Mouse (Mus musculus) stomach, embryonic 14.5 days (tissue): ENCODE results near the gene Ccl20. TPM values are rescaled to one million over a fixed set of nuclear protein-coding genes. Genes with fewer than 3 reads are reported as not detected.

ENCODE experiments used
- ATAC-seq: fragments of 200-750 bp; cut with Nextera tagmentation; 2 replicates; pipeline ENCODE4 v1.8.0; 2017; ENCODE audit warnings: low read depth, moderate TSS enrichment; ENCODE audit not compliant: insufficient number of reproducible peaks, insufficient read depth, low FRiP score
- H3K27ac ChIP-seq: fragments of 300-500 bp; sonication (generic); 2 replicates; pipeline ENCODE4 v1.5.1; 2014; ENCODE audit warnings: mild to moderate bottlenecking, low read length, moderate library complexity, mixed read lengths
- H3K27me3 ChIP-seq: fragments of 300-500 bp; sonication (generic); 2 replicates; pipeline ENCODE4 v1.6.1; 2014; ENCODE audit warnings: low read length, control low read depth, mixed read lengths; ENCODE audit not compliant: control insufficient read depth, insufficient read depth
- H3K36me3 ChIP-seq: fragments of 300-500 bp; sonication (generic); 2 replicates; pipeline ENCODE4 v1.6.1; 2014; ENCODE audit warnings: mild to moderate bottlenecking, control low read depth, low read length, moderate library complexity, mixed read lengths; ENCODE audit not compliant: control insufficient read depth, insufficient read depth
- H3K4me1 ChIP-seq: fragments of 300-500 bp; sonication (generic); 2 replicates; pipeline ENCODE4 v1.6.1; 2014; ENCODE audit warnings: low read length, control low read depth, mixed read lengths; ENCODE audit not compliant: control insufficient read depth, insufficient read depth
- H3K4me2 ChIP-seq: fragments of 300-500 bp; sonication (generic); replicated peaks from 2 replicates; pipeline ENCODE4 v1.6.1; 2014; ENCODE audit warnings: low read depth, low read length, control low read depth
- H3K4me3 ChIP-seq: fragments of 300-500 bp; sonication (generic); 2 replicates; pipeline ENCODE4 v1.5.1; 2014; ENCODE audit warnings: low read depth, low read length, control low read depth
- H3K9ac ChIP-seq: fragments of 300-500 bp; sonication (generic); replicated peaks from 2 replicates; pipeline ENCODE4 v1.6.1; 2014; ENCODE audit warnings: low read depth, mild to moderate bottlenecking, control low read depth, low read length, moderate library complexity, mixed read lengths
- H3K9me3 ChIP-seq: fragments of 300-500 bp; sonication (generic); 2 replicates; pipeline ENCODE4 v1.6.1; 2016; ENCODE audit warnings: low read depth, low read length, control low read depth; ENCODE audit not compliant: control insufficient read depth
- WGBS: fragments of 180-500 bp; shearing (Covaris S2); extraction: QIAGEN DNeasy Blood & Tissue Kit; methylation state at CpG from one replicate; pipeline ENCODE4 v1.1.7; 2014; 5-methylcytosine and 5-hydroxymethylcytosine counted together
- polyA plus RNA-seq: library from polyadenylated mRNA; unstranded; fragments of >200 nt; fragmentation: Nextera tagmentation; extraction: Ambion mirVana; gene quantifications from 2 replicates; pipeline ENCODE4 v1.2.1, GENCODE M21; 2014

The Ccl20 gene
- polyA plus RNA-seq, 1 experiment from 2014 or later = 6.9 TPM

- H3K27ac ChIP-seq = no peak overlapping the region
- no peaks in the 10 kb centered on the region for H3K9me3 ChIP-seq
- no peak overlapping the region for H3K9ac ChIP-seq
- H3K4me2 ChIP-seq = no peak overlapping the region
- H3K4me1 ChIP-seq = no peaks in the 10 kb centered on the region
- H3K36me3 ChIP-seq = no peaks in the 10 kb centered on the region
- no peak overlapping the region for H3K4me3 ChIP-seq
- ATAC-seq = no peak
- H3K27me3 ChIP-seq = no peaks in the 10 kb centered on the region
Observed at GRCm38 (mm10) chr1:83119903-83120302, 3.3 kb downstream of the Ccl20 start.

GRCm38 (mm10) chr1:83120312-83120711 lies 3.7 kb downstream of the Ccl20 start:
- H3K4me3 ChIP-seq = no peak overlapping the region
- no peak overlapping the region for H3K4me2 ChIP-seq
- no peak overlapping the region for H3K9ac ChIP-seq
- H3K9me3 ChIP-seq = no peaks in the 10 kb centered on the region
- H3K4me1 ChIP-seq = no peaks in the 10 kb centered on the region
- no peak for ATAC-seq
- WGBS = 74% methylated on average over 3 of the region's 3 CpGs
- H3K27me3 ChIP-seq = no peaks in the 10 kb centered on the region
- H3K36me3 ChIP-seq = no peaks in the 10 kb centered on the region
- no peak overlapping the region for H3K27ac ChIP-seq

GRCm38 (mm10) chr1:83123201-83123600 lies 6.6 kb downstream of the Ccl20 start:
- no peaks in the 10 kb centered on the region for H3K36me3 ChIP-seq
- no peak overlapping the region for H3K9ac ChIP-seq
- H3K4me3 ChIP-seq = no peak overlapping the region
- 82% methylated on average over 2 of the region's 2 CpGs for WGBS
- no peaks in the 10 kb centered on the region for H3K27me3 ChIP-seq
- H3K4me2 ChIP-seq = no peak overlapping the region
- H3K27ac ChIP-seq = no peak overlapping the region
- no peaks in the 10 kb centered on the region for H3K4me1 ChIP-seq
- no peak for ATAC-seq
- no peaks in the 10 kb centered on the region for H3K9me3 ChIP-seq

GRCm38 (mm10) chr1:83135829-83136228 lies 19.3 kb downstream of the Ccl20 start:
- no peak overlapping the region for H3K27ac ChIP-seq
- H3K4me2 ChIP-seq = no peak overlapping the region
- no peaks in the 10 kb centered on the region for H3K4me1 ChIP-seq
- H3K4me3 ChIP-seq = no peak overlapping the region
- peak; percentile 76 for ATAC-seq
- H3K27me3 ChIP-seq = no peaks in the 10 kb centered on the region
- no peaks in the 10 kb centered on the region for H3K36me3 ChIP-seq
- H3K9me3 ChIP-seq = no peaks in the 10 kb centered on the region
- WGBS = 18% methylated on average over 7 of the region's 7 CpGs
- no peak overlapping the region for H3K9ac ChIP-seq

GRCm38 (mm10) chr1:83137847-83138246 lies 21.3 kb downstream of the Ccl20 start:
- Histone ChIP-seq H3K27me3 (no peaks in the 10 kb centered on the region), H3K4me3 (no peak overlapping the region), H3K9ac (no peak overlapping the region), H3K4me1 (no peaks in the 10 kb centered on the region), H3K27ac (no peak overlapping the region), H3K9me3 (no peaks in the 10 kb centered on the region), H3K4me2 (no peak overlapping the region), H3K36me3 (no peaks in the 10 kb centered on the region)
- WGBS = 83% methylated on average over 8 of the region's 8 CpGs
- ATAC-seq = no peak

GRCm38 (mm10) chr1:83138721-83139120 lies 22.2 kb downstream of the Ccl20 start:
- H3K4me1 ChIP-seq = no peaks in the 10 kb centered on the region
- no peak overlapping the region for H3K27ac ChIP-seq
- 89% methylated on average over 6 of the region's 6 CpGs for WGBS
- H3K27me3 ChIP-seq = no peaks in the 10 kb centered on the region
- H3K36me3 ChIP-seq = no peaks in the 10 kb centered on the region
- no peak overlapping the region for H3K9ac ChIP-seq
- no peak for ATAC-seq
- H3K9me3 ChIP-seq = no peaks in the 10 kb centered on the region
- no peak overlapping the region for H3K4me3 ChIP-seq
- no peak overlapping the region for H3K4me2 ChIP-seq

GRCm38 (mm10) chr1:83141510-83141909 lies 24.9 kb downstream of the Ccl20 start:
- no peak overlapping the region for H3K27ac ChIP-seq
- H3K9me3 ChIP-seq = no peaks in the 10 kb centered on the region
- H3K27me3 ChIP-seq = no peaks in the 10 kb centered on the region
- no peak for ATAC-seq
- no peak overlapping the region for H3K9ac ChIP-seq
- no peak overlapping the region for H3K4me3 ChIP-seq
- H3K36me3 ChIP-seq = no peaks in the 10 kb centered on the region
- WGBS = 86% methylated on average over 8 of the region's 8 CpGs
- no peak overlapping the region for H3K4me2 ChIP-seq
- no peaks in the 10 kb centered on the region for H3K4me1 ChIP-seq

GRCm38 (mm10) chr1:83142055-83142454 lies 25.5 kb downstream of the Ccl20 start:
- no peak overlapping the region for H3K9ac ChIP-seq
- H3K4me3 ChIP-seq = no peak overlapping the region
- H3K27me3 ChIP-seq = no peaks in the 10 kb centered on the region
- no peaks in the 10 kb centered on the region for H3K36me3 ChIP-seq
- H3K4me1 ChIP-seq = no peaks in the 10 kb centered on the region
- ATAC-seq = no peak
- no peaks in the 10 kb centered on the region for H3K9me3 ChIP-seq
- WGBS = 83% methylated on average over 5 of the region's 5 CpGs
- no peak overlapping the region for H3K4me2 ChIP-seq
- no peak overlapping the region for H3K27ac ChIP-seq

- Histone ChIP-seq H3K36me3 (no peaks in the 10 kb centered on the region), H3K9me3 (no peaks in the 10 kb centered on the region), H3K9ac (no peak overlapping the region), H3K4me3 (no peak overlapping the region), H3K4me2 (no peak overlapping the region), H3K27ac (no peak overlapping the region), H3K4me1 (no peaks in the 10 kb centered on the region), H3K27me3 (no peaks in the 10 kb centered on the region)
- 82% methylated on average over 2 of the region's 2 CpGs for WGBS
- peak; percentile 85 for ATAC-seq
Observed at GRCm38 (mm10) chr1:83146547-83146946, 30.0 kb downstream of the Ccl20 start.
